Mouse (Mus musculus) intestine, embryonic 14.5 days (tissue): Measurements from ENCODE around the gene Pcsk1. TPM values are rescaled to one million over a fixed set of nuclear protein-coding genes. Genes with fewer than 3 reads are reported as not detected.

Experiments used
- ATAC-seq: fragments of 200-750 bp; cut with Nextera tagmentation; replicated peaks from 2 replicates; pipeline ENCODE4 v1.8.0; 2017; ENCODE audit warnings: low read depth, moderate number of reproducible peaks, moderate TSS enrichment, moderate library complexity; ENCODE audit not compliant: low FRiP score, low TSS enrichment
- DNase-seq: peaks from one replicate; pipeline ENCODE4 v3.0.0-alpha.2; 2018; ENCODE audit warnings: low spot score
- H3K27ac ChIP-seq: fragments of 300-500 bp; sonication (generic); 2 replicates; pipeline ENCODE4 v1.5.1; 2014; ENCODE audit warnings: low read depth, mild to moderate bottlenecking, control low read depth
- H3K27me3 ChIP-seq: fragments of 300-500 bp; sonication (generic); replicated peaks from 2 replicates; pipeline ENCODE4 v1.6.1; 2014; ENCODE audit warnings: low read length, control low read depth; ENCODE audit not compliant: control insufficient read depth, insufficient read depth
- H3K36me3 ChIP-seq: fragments of 300-500 bp; sonication (generic); 2 replicates; pipeline ENCODE4 v1.6.1; 2014; ENCODE audit warnings: low read length, control low read depth; ENCODE audit not compliant: control insufficient read depth, insufficient read depth
- H3K4me1 ChIP-seq: fragments of 300-500 bp; sonication (generic); replicated peaks from 2 replicates; pipeline ENCODE4 v1.6.1; 2014; ENCODE audit warnings: low read length, control low read depth, mixed read lengths; ENCODE audit not compliant: control insufficient read depth, insufficient read depth
- H3K4me2 ChIP-seq: fragments of 300-500 bp; sonication (generic); 2 replicates; pipeline ENCODE4 v1.6.1; 2014; ENCODE audit warnings: low read length
- H3K4me3 ChIP-seq: fragments of 300-500 bp; sonication (generic); 2 replicates; pipeline ENCODE4 v1.5.1; 2014; ENCODE audit warnings: low read depth, low read length, control low read depth, mixed read lengths
- H3K9ac ChIP-seq: fragments of 300-500 bp; sonication (generic); 2 replicates; pipeline ENCODE4 v1.6.1; 2014; ENCODE audit warnings: mild to moderate bottlenecking, low read length
- H3K9me3 ChIP-seq: fragments of 300-500 bp; sonication (generic); 2 replicates; pipeline ENCODE4 v1.6.1; 2016; ENCODE audit warnings: low read length, control low read depth; ENCODE audit not compliant: control insufficient read depth
- WGBS: fragments of 180-500 bp; shearing (Covaris S2); extraction: QIAGEN DNeasy Blood & Tissue Kit; methylation state at CpG from one replicate; pipeline ENCODE4 v1.1.7; 2014; 5-methylcytosine and 5-hydroxymethylcytosine counted together
- polyA plus RNA-seq: library from polyadenylated mRNA; unstranded; fragments of >200 nt; fragmentation: Nextera tagmentation; extraction: Ambion mirVana; gene quantifications from 2 replicates; pipeline ENCODE4 v1.2.1, GENCODE M21; 2014

Pcsk1 gene
- polyA plus RNA-seq, 1 experiment from 2014 or later: 1.8 TPM

GRCm38 (mm10) chr13:75114838-75115237, 25.2 kb downstream of the Pcsk1 start:
- Histone ChIP-seq H3K4me1 (no peaks in the 10 kb centered on the region), H3K27me3 (no peaks in the 10 kb centered on the region), H3K4me2 (no peak overlapping the region), H3K27ac (no peak overlapping the region), H3K4me3 (no peak overlapping the region), H3K9ac (no peak overlapping the region), H3K36me3 (no peaks in the 10 kb centered on the region), H3K9me3 (no peaks in the 10 kb centered on the region)
- no peak for DNase-seq
- no peak for ATAC-seq
- WGBS: 70% methylated on average over 1 of the region's 1 CpGs

GRCm38 (mm10) chr13:75135833-75136232, 46.2 kb downstream of the Pcsk1 start:
- Histone ChIP-seq H3K4me3 (no peak overlapping the region), H3K9ac (no peak overlapping the region), H3K27ac (no peak overlapping the region), H3K9me3 (no peaks in the 10 kb centered on the region), H3K36me3 (no peaks in the 10 kb centered on the region), H3K4me1 (no peaks in the 10 kb centered on the region), H3K4me2 (no peak overlapping the region), H3K27me3 (no peaks in the 10 kb centered on the region)
- no peak for ATAC-seq
- no peak for DNase-seq

GRCm38 (mm10) chr13:75160661-75161060, 71.0 kb downstream of the Pcsk1 start:
- Histone ChIP-seq H3K9me3 (no peaks in the 10 kb centered on the region), H3K27ac (no peak overlapping the region), H3K4me3 (no peak overlapping the region), H3K27me3 (no peaks in the 10 kb centered on the region), H3K9ac (no peak overlapping the region), H3K4me1 (no peaks in the 10 kb centered on the region), H3K36me3 (no peaks in the 10 kb centered on the region), H3K4me2 (no peak overlapping the region)
- ATAC-seq: no peak
- WGBS: 49% methylated on average over 1 of the region's 1 CpGs
- no peak for DNase-seq

GRCm38 (mm10) chr13:75163408-75163807, 73.8 kb downstream of the Pcsk1 start:
- H3K9ac ChIP-seq: no peak overlapping the region
- H3K9me3 ChIP-seq: no peaks in the 10 kb centered on the region
- no peak overlapping the region for H3K4me2 ChIP-seq
- no peaks in the 10 kb centered on the region for H3K36me3 ChIP-seq
- ATAC-seq: no peak
- H3K4me3 ChIP-seq: no peak overlapping the region
- no peaks in the 10 kb centered on the region for H3K27me3 ChIP-seq
- 66% methylated on average over 1 of the region's 1 CpGs for WGBS
- H3K27ac ChIP-seq: no peak overlapping the region
- DNase-seq: no peak
- no peaks in the 10 kb centered on the region for H3K4me1 ChIP-seq
